9 mouse cellular contexts compared by ENCODE assay signal in the genomic region with DNA sequence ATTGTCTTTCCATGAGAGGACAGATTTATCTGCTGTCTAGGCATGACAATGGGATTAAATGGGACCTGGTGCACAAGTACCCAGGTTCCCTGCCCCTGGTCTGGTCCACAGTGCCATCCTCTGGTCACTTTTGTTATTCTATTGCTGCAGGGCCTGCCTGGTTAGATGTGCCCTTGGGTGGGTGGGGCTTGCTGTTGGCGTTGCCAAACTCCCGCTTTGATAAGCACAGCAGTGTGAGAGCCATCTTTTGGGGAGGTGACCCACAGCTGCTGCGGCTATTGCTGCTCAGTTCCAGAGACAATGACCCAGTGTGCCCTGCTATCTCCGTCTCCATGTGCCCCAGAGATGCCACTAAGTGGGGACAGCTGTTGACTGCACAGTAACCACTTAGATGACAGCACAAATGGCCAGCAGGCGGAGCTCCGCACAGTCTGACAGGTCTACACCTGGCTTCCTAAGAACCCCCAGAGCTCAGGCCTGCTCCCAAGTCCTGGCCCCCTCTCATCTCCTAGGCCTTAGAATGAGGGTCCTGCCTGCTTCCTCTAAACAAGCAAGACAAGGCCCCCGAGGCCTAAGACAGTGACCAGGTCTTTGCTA. TPM values are rescaled to one million over a fixed set of nuclear protein-coding genes. Genes with fewer than 3 reads are reported as not detected.
DNase-seq lines count a peak whose midpoint lies in the region; ATAC-seq and TF ChIP-seq lines count a peak whose summit lies in the region.
"Had no signal": no experiment of that assay in that cellular context is flagged by ENCODE, and none has a peak within 500 bp of the region (broad histone marks: within the 10 kb centered on the region; RNA-seq: fewer than 3 reads in every experiment).

No protein-coding gene starts in this region.

- 70% methylated on average over 7 of the region's 7 CpGs for WGBS in hindbrain, postnatal 0 days
- 69% methylated on average over 7 of the region's 7 CpGs for WGBS in hindbrain, embryonic 12.5 days
- WGBS in embryonic facial prominence, embryonic 10.5 days = 55% methylated on average over 7 of the region's 7 CpGs

- no peaks in the 10 kb centered on the region for H3K27me3 ChIP-seq in hindbrain, postnatal 0 days (ENCODE audit: insufficient read depth, low read length)
- peaks cover 3% of the 10 kb centered on the region; the same call in 1 of the 2 replicates for H3K27me3 ChIP-seq in hindbrain, embryonic 12.5 days
- H3K27me3 ChIP-seq in embryonic facial prominence, embryonic 10.5 days (replicated peaks; ENCODE audit: low read depth, poor library complexity, severe bottlenecking) = peaks cover 26% of the 10 kb centered on the region; the same call in 1 of the 2 replicates
- H3K27me3 ChIP-seq: midbrain, embryonic 12.5 days had no signal

- H3K4me1 ChIP-seq in hindbrain, postnatal 0 days (ENCODE audit: insufficient read depth, low read length) = peaks cover 6% of the 10 kb centered on the region
- H3K4me1 ChIP-seq in hindbrain, embryonic 12.5 days = peaks cover 17% of the 10 kb centered on the region
- H3K4me1 ChIP-seq in embryonic facial prominence, embryonic 10.5 days = peaks cover 35% of the 10 kb centered on the region

- peak; percentile 27; the same call in 1 of the 2 replicates for TF ChIP-seq CTCF in hindbrain, postnatal 0 days (IDR thresholded peaks at IDR 0.05; ENCODE audit: low read depth)

- H3K27ac ChIP-seq in hindbrain, postnatal 0 days = no peak overlapping the region
- H3K27ac ChIP-seq in hindbrain, embryonic 12.5 days = no peak overlapping the region
- no peak overlapping the region for H3K27ac ChIP-seq in embryonic facial prominence, embryonic 10.5 days (replicated peaks)
- H3K27ac ChIP-seq: midbrain, embryonic 12.5 days had no signal

- DNase-seq in hindbrain, postnatal 0 days (ENCODE audit: low spot score) = no peak
- peak; percentile 59 for DNase-seq in A20 (ENCODE audit: low read depth, low spot score)
- DNase-seq in adrenal gland, postnatal 36 days = peak; percentile 71 to 75
- no peak for DNase-seq in urinary bladder, adult 2 months (ENCODE audit: low spot score)
- no peak for DNase-seq in embryonic facial prominence, embryonic 10.5 days (ENCODE audit: low spot score)
- DNase-seq in right cerebral cortex, postnatal 25 days = no peak

- H3K36me3 ChIP-seq in hindbrain, postnatal 0 days (ENCODE audit: insufficient read depth, low read length) = no peaks in the 10 kb centered on the region
- H3K36me3 ChIP-seq in hindbrain, embryonic 12.5 days = no peaks in the 10 kb centered on the region
- H3K36me3 ChIP-seq in embryonic facial prominence, embryonic 10.5 days (replicated peaks) = no peaks in the 10 kb centered on the region
- H3K36me3 ChIP-seq: midbrain, embryonic 12.5 days had no signal

- no peak for ATAC-seq in hindbrain, postnatal 0 days
- no peak for ATAC-seq in hindbrain, embryonic 12.5 days (ENCODE audit: low FRiP score)
- peak; percentile 92 for ATAC-seq in megakaryocyte progenitor cell, adult 5-6 weeks (replicated peaks; ENCODE audit: poor library complexity)

- H3K9ac ChIP-seq in hindbrain, postnatal 0 days (replicated peaks; ENCODE audit: low read length) = no peak overlapping the region
- H3K9ac ChIP-seq in hindbrain, embryonic 12.5 days = no peak overlapping the region
- H3K9ac ChIP-seq: midbrain, embryonic 12.5 days had no signal

- H3K4me2 ChIP-seq in hindbrain, postnatal 0 days (ENCODE audit: low read depth, low read length) = no peak overlapping the region
- no peak overlapping the region for H3K4me2 ChIP-seq in hindbrain, embryonic 12.5 days (replicated peaks)
- H3K4me2 ChIP-seq: midbrain, embryonic 12.5 days had no signal

- no peak overlapping the region for H3K4me3 ChIP-seq in hindbrain, postnatal 0 days (ENCODE audit: low read length)
- no peak overlapping the region for H3K4me3 ChIP-seq in hindbrain, embryonic 12.5 days
- no peak overlapping the region for H3K4me3 ChIP-seq in embryonic facial prominence, embryonic 10.5 days
- H3K4me3 ChIP-seq: midbrain, embryonic 12.5 days had no signal

- H3K9me3 ChIP-seq in hindbrain, postnatal 0 days (ENCODE audit: low read length) = no peaks in the 10 kb centered on the region
- H3K9me3 ChIP-seq in hindbrain, embryonic 12.5 days (replicated peaks) = no peaks in the 10 kb centered on the region
- no peaks in the 10 kb centered on the region for H3K9me3 ChIP-seq in embryonic facial prominence, embryonic 10.5 days
- H3K9me3 ChIP-seq: midbrain, embryonic 12.5 days had no signal

RNA-seq across cellular contexts. Expression of a gene that starts 5.4 kb away (rescaled TPM):
- not detected in 2 replicates for total RNA-seq in hindbrain, postnatal 0 days (2014; rRNA removed)
- polyA plus RNA-seq in hindbrain, postnatal 0 days (2015; fragmentation: Nextera tagmentation; extraction: Ambion mirVana) = 0.19 and 0.25 TPM in 2 replicates
- 0.15 and 0.31 TPM in 2 replicates for polyA plus RNA-seq in hindbrain, embryonic 12.5 days (2016; fragmentation: Nextera tagmentation; extraction: Ambion mirVana)
- under 1 TPM; 0.23 to 0.76 TPM for total RNA-seq in adrenal gland, postnatal 36 days (2021)
- not detected in 2 replicates for total RNA-seq in megakaryocyte progenitor cell, adult 5-6 weeks (2015)
- not detected in 2 replicates for total RNA-seq in megakaryocyte progenitor cell, adult 5-6 weeks (2017)
- 0.38 and 0.44 TPM in 2 replicates for polyA plus RNA-seq in urinary bladder, adult 2 months (2012; rRNA removed)
- 0.34 and 0.69 TPM in 2 replicates for polyA plus RNA-seq in embryonic facial prominence, embryonic 10.5 days (2016; fragmentation: Nextera tagmentation; extraction: Ambion mirVana)

RNA-seq across cellular contexts. Expression of a gene that starts 31.0 kb away (rescaled TPM):
- 17.7 and 32.4 TPM in 2 replicates for total RNA-seq in hindbrain, postnatal 0 days (2014; rRNA removed)
- 19.7 and 22.5 TPM in 2 replicates for polyA plus RNA-seq in hindbrain, postnatal 0 days (2015; fragmentation: Nextera tagmentation; extraction: Ambion mirVana)
- polyA plus RNA-seq in hindbrain, embryonic 12.5 days (2016; fragmentation: Nextera tagmentation; extraction: Ambion mirVana) = 23.8 and 25.9 TPM in 2 replicates
- total RNA-seq in adrenal gland, postnatal 36 days (2021) = 10 to 100 TPM; 13.4 to 18.7 TPM
- 8.8 and 10.9 TPM in 2 replicates for total RNA-seq in megakaryocyte progenitor cell, adult 5-6 weeks (2015)
- total RNA-seq in megakaryocyte progenitor cell, adult 5-6 weeks (2017) = 16.9 and 17.3 TPM in 2 replicates
- polyA plus RNA-seq in urinary bladder, adult 2 months (2012; rRNA removed) = 11.5 and 12.5 TPM in 2 replicates
- polyA plus RNA-seq in embryonic facial prominence, embryonic 10.5 days (2016; fragmentation: Nextera tagmentation; extraction: Ambion mirVana) = 26.4 and 28.0 TPM in 2 replicates

RNA-seq across cellular contexts. Expression of a gene that starts 31.2 kb away (rescaled TPM):
- total RNA-seq in hindbrain, postnatal 0 days (2014; rRNA removed) = 29.5 and 36.8 TPM in 2 replicates
- 50.6 and 51.5 TPM in 2 replicates for polyA plus RNA-seq in hindbrain, postnatal 0 days (2015; fragmentation: Nextera tagmentation; extraction: Ambion mirVana)
- 49.9 and 50.4 TPM in 2 replicates for polyA plus RNA-seq in hindbrain, embryonic 12.5 days (2016; fragmentation: Nextera tagmentation; extraction: Ambion mirVana)
- total RNA-seq in adrenal gland, postnatal 36 days (2021) = 10 to 100 TPM; 32.0 to 39.7 TPM
- 12.3 and 13.7 TPM in 2 replicates for total RNA-seq in megakaryocyte progenitor cell, adult 5-6 weeks (2015)
- total RNA-seq in megakaryocyte progenitor cell, adult 5-6 weeks (2017) = 16.0 and 20.0 TPM in 2 replicates
- polyA plus RNA-seq in urinary bladder, adult 2 months (2012; rRNA removed) = 25.0 and 26.5 TPM in 2 replicates
- 53.4 and 57.6 TPM in 2 replicates for polyA plus RNA-seq in embryonic facial prominence, embryonic 10.5 days (2016; fragmentation: Nextera tagmentation; extraction: Ambion mirVana)

RNA-seq across cellular contexts. Expression of a gene that starts 36.5 kb away (rescaled TPM):
- 104 and 116 TPM in 2 replicates for total RNA-seq in hindbrain, postnatal 0 days (2014; rRNA removed)
- 55.7 and 56.4 TPM in 2 replicates for polyA plus RNA-seq in hindbrain, postnatal 0 days (2015; fragmentation: Nextera tagmentation; extraction: Ambion mirVana)
- polyA plus RNA-seq in hindbrain, embryonic 12.5 days (2016; fragmentation: Nextera tagmentation; extraction: Ambion mirVana) = 98.7 and 106 TPM in 2 replicates
- 100 to 1,000 TPM; 128 to 136 TPM for total RNA-seq in adrenal gland, postnatal 36 days (2021)
- 10.0 and 10.3 TPM in 2 replicates for total RNA-seq in megakaryocyte progenitor cell, adult 5-6 weeks (2015)
- total RNA-seq in megakaryocyte progenitor cell, adult 5-6 weeks (2017) = 14.5 and 14.7 TPM in 2 replicates
- polyA plus RNA-seq in urinary bladder, adult 2 months (2012; rRNA removed) = 19.8 and 27.1 TPM in 2 replicates
- 117 TPM in 2 replicates for polyA plus RNA-seq in embryonic facial prominence, embryonic 10.5 days (2016; fragmentation: Nextera tagmentation; extraction: Ambion mirVana)

Comparison
In these comparisons a context has a peak if more than half of its experiments do, and no peak if none do; other contexts are left out.
1. DNase-seq: peak in A20 (single experiment) and adrenal gland, postnatal 36 days (2 of 2); none in hindbrain, postnatal 0 days (single experiment), urinary bladder, adult 2 months (single experiment), embryonic facial prominence, embryonic 10.5 days (single experiment) and right cerebral cortex, postnatal 25 days (single experiment).